Mouse (Mus musculus) myocyte (in vitro differentiated cells): Measurements from ENCODE around the gene Olfr281.

Experiments
- CEBPB ChIP-seq: IDR thresholded peaks from 2 replicates; pipeline ENCODE4 v1.6.1; 2011; ENCODE audit warnings: mild to moderate bottlenecking, moderate library complexity; ENCODE audit not compliant: poor library complexity, insufficient read depth, severe bottlenecking
- E2F4 ChIP-seq: IDR thresholded peaks from one replicate; pipeline ENCODE4 v1.6.1; 2011; ENCODE audit warnings: mild to moderate bottlenecking, control low read depth, moderate library complexity; ENCODE audit not compliant: insufficient read depth
- MAX ChIP-seq: IDR thresholded peaks from one replicate; pipeline ENCODE4 v1.6.1; 2011; ENCODE audit warnings: low read depth, mild to moderate bottlenecking, control low read depth
- MYOD1 ChIP-seq, 3 experiments: IDR thresholded peaks; one replicate each; pipeline ENCODE4 v1.6.1; 2011; ENCODE audit warnings: control low read depth in 2 of 3, low read depth in 2 of 3, mild to moderate bottlenecking in 2 of 3, moderate library complexity in 1 of 3; ENCODE audit not compliant: insufficient read length in 2 of 3, control insufficient read depth in 1 of 3
- MYOG ChIP-seq, 3 experiments: IDR thresholded peaks; one replicate each; pipeline ENCODE4 v1.6.1; 2011; ENCODE audit warnings: control low read depth in 2 of 3, low read depth in 2 of 3, mild to moderate bottlenecking in 2 of 3; ENCODE audit not compliant: insufficient read length in 2 of 3, control insufficient read depth in 1 of 3, insufficient read depth in 1 of 3
- POLR2A ChIP-seq: IDR thresholded peaks from one replicate; pipeline ENCODE4 v1.6.1; 2011; ENCODE audit warnings: low read depth, mild to moderate bottlenecking, control low read depth, moderate library complexity; ENCODE audit not compliant: insufficient read length
- POLR2AphosphoS2 ChIP-seq: IDR thresholded peaks from one replicate; pipeline ENCODE4 v1.6.1; 2011; ENCODE audit warnings: low read depth, control low read depth; ENCODE audit not compliant: insufficient read length
- REST ChIP-seq: IDR thresholded peaks from one replicate; pipeline ENCODE4 v1.6.1; 2011; ENCODE audit warnings: mild to moderate bottlenecking, control low read depth, moderate library complexity; ENCODE audit not compliant: insufficient read depth, insufficient read length
- SRF ChIP-seq: IDR thresholded peaks from one replicate; pipeline ENCODE4 v1.6.1; 2011; ENCODE audit warnings: low read depth; ENCODE audit not compliant: control insufficient read depth, insufficient read length
- TCF12 ChIP-seq: IDR thresholded peaks from one replicate; pipeline ENCODE4 v1.6.1; 2011; ENCODE audit warnings: mild to moderate bottlenecking, control low read depth; ENCODE audit not compliant: poor library complexity, insufficient read depth, severe bottlenecking
- TCF3 ChIP-seq: IDR thresholded peaks from one replicate; pipeline ENCODE4 v1.6.1; 2011; ENCODE audit warnings: low read depth, control low read depth; ENCODE audit not compliant: insufficient read length
- USF1 ChIP-seq: IDR thresholded peaks from one replicate; pipeline ENCODE4 v1.6.1; 2011; ENCODE audit warnings: low read depth, mild to moderate bottlenecking, control low read depth, moderate library complexity

DNA sequence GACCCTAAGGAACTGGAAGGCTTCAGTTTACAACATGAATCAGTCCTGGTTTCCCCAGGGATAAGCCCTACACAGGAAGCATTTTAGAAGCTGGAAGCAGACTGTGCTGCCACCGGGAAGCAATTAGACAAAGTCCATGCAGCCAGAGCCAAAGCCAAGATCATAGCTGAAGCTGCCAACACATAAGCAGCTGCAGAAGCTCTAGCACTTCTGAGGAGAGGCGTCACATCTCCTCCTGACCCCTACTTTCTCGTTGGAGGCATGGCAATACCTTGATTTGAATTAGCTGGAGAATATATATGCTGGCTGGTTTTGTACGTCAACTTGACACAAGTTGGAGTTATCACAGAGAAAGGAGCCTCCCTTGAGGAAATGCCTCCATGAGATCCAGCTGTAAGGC is 31.5 kb upstream of the Olfr281 start:
- no peak for TF ChIP-seq MYOG (IDR thresholded peaks at IDR 0.05; ENCODE audit: control insufficient read depth in 1 of 3, insufficient read depth in 1 of 3, insufficient read length in 2 of 3, low read depth in 2 of 3)
- TF ChIP-seq TCF12 = no peak
- no peak for TF ChIP-seq POLR2A
- no peak for TF ChIP-seq USF1
- no peak for TF ChIP-seq SRF
- TF ChIP-seq MAX = no peak
- no peak for TF ChIP-seq MYOD1 (IDR thresholded peaks at IDR 0.05; ENCODE audit: control insufficient read depth in 1 of 3, insufficient read length in 2 of 3, low read depth in 2 of 3)
- no peak for TF ChIP-seq E2F4
- TF ChIP-seq POLR2AphosphoS2 = no peak
- no peak for TF ChIP-seq TCF3
- no peak for TF ChIP-seq CEBPB
- no peak for TF ChIP-seq REST
